Comparison of ENCODE assay signal across 23 mouse cellular contexts in genomic region chr12:59074052-59074451, GRCm38 (mm10). TPM values are rescaled to one million over a fixed set of nuclear protein-coding genes. Genes with fewer than 3 reads are reported as not detected.
A peak's percentile ranks its signal among the peaks of the same experiment; 100 is the strongest.
DNase-seq lines count a peak whose midpoint lies in the region; ATAC-seq lines count a peak whose summit lies in the region.
"Had no signal": no experiment of that assay in that cellular context is flagged by ENCODE, and none has a peak within 500 bp of the region (broad histone marks: within the 10 kb centered on the region; RNA-seq: fewer than 3 reads in every experiment).

No protein-coding gene starts in this region.

- DNase-seq in forebrain, embryonic 14.5 days (ENCODE audit: low spot score): no peak
- no peak for DNase-seq in forebrain, embryonic 10.5 days (ENCODE audit: extremely low spot score, low spot score)
- DNase-seq in right cerebral cortex, adult 18-20 months: peak; percentile 20
- DNase-seq in right cerebral cortex, postnatal 25 days: no peak
- DNase-seq in telencephalon, adult 2 months (ENCODE audit: low read depth, low spot score): peak; percentile 50
- DNase-seq in lung, postnatal 36 days: no peak
- DNase-seq: adrenal gland, postnatal 10 days; cerebellum, adult 11 months; heart, postnatal 14 days; thymus, adult 2 months had no signal

- ATAC-seq in forebrain, embryonic 14.5 days: peak; percentile 29; the same call in 1 of the 2 replicates
- 0 out of 2 replicates have a peak, but pooled peaks have one; percentile 14 for ATAC-seq in hindbrain, embryonic 16.5 days
- no peak for ATAC-seq in hindbrain, embryonic 13.5 days (ENCODE audit: low FRiP score)
- ATAC-seq: activated CD4-positive, CD25-positive, alpha-beta regulatory T cell, adult 4 months; intestine, postnatal 0 days had no signal

- no peak overlapping the region for H3K4me2 ChIP-seq in forebrain, embryonic 14.5 days (ENCODE audit: low read length)
- H3K4me2 ChIP-seq in hindbrain, embryonic 16.5 days (ENCODE audit: low read length): no peak overlapping the region
- no peak overlapping the region for H3K4me2 ChIP-seq in hindbrain, embryonic 13.5 days
- H3K4me2 ChIP-seq: embryonic facial prominence, embryonic 13.5 days; heart, embryonic 12.5 days; hindbrain, embryonic 12.5 days; lung, embryonic 15.5 days; stomach, embryonic 15.5 days had no signal

- no peak overlapping the region for H3K27ac ChIP-seq in forebrain, embryonic 14.5 days (ENCODE audit: low read depth, low read length)
- H3K27ac ChIP-seq in forebrain, embryonic 10.5 days: no peak overlapping the region
- H3K27ac ChIP-seq in hindbrain, embryonic 16.5 days (ENCODE audit: low read depth, low read length): no peak overlapping the region
- no peak overlapping the region for H3K27ac ChIP-seq in hindbrain, embryonic 13.5 days
- H3K27ac ChIP-seq: embryonic facial prominence, embryonic 13.5 days; hindbrain, embryonic 12.5 days; liver, embryonic 14.5 days; lung, embryonic 15.5 days; macrophage; midbrain, embryonic 10.5 days; stomach, embryonic 15.5 days had no signal

- H3K9me3 ChIP-seq in forebrain, embryonic 14.5 days (replicated peaks; ENCODE audit: control insufficient read depth, low read length): no peaks in the 10 kb centered on the region
- no peaks in the 10 kb centered on the region for H3K9me3 ChIP-seq in forebrain, embryonic 10.5 days
- H3K9me3 ChIP-seq in hindbrain, embryonic 16.5 days (ENCODE audit: control insufficient read depth, low read length): no peaks in the 10 kb centered on the region
- no peaks in the 10 kb centered on the region for H3K9me3 ChIP-seq in hindbrain, embryonic 13.5 days
- H3K9me3 ChIP-seq: embryonic facial prominence, embryonic 13.5 days; G1E; heart, embryonic 12.5 days; hindbrain, embryonic 12.5 days; lung, embryonic 15.5 days; midbrain, embryonic 10.5 days; stomach, embryonic 15.5 days had no signal

- no peak overlapping the region for H3K4me3 ChIP-seq in forebrain, embryonic 14.5 days (ENCODE audit: low read depth, low read length)
- H3K4me3 ChIP-seq in forebrain, embryonic 10.5 days: no peak overlapping the region
- no peak overlapping the region for H3K4me3 ChIP-seq in hindbrain, embryonic 16.5 days (ENCODE audit: low read length)
- H3K4me3 ChIP-seq in hindbrain, embryonic 13.5 days: no peak overlapping the region
- H3K4me3 ChIP-seq: embryonic facial prominence, embryonic 13.5 days; heart, embryonic 12.5 days; hindbrain, embryonic 12.5 days; lung, embryonic 15.5 days; midbrain, embryonic 10.5 days; stomach, embryonic 15.5 days had no signal

- H3K27me3 ChIP-seq in forebrain, embryonic 14.5 days (replicated peaks; ENCODE audit: control insufficient read depth, insufficient read depth, low read length): no peaks in the 10 kb centered on the region
- H3K27me3 ChIP-seq in forebrain, embryonic 10.5 days (ENCODE audit: poor library complexity, severe bottlenecking): no peaks in the 10 kb centered on the region
- no peaks in the 10 kb centered on the region for H3K27me3 ChIP-seq in hindbrain, embryonic 16.5 days (replicated peaks; ENCODE audit: control insufficient read depth, insufficient read depth, low read length)
- no peaks in the 10 kb centered on the region for H3K27me3 ChIP-seq in hindbrain, embryonic 13.5 days
- H3K27me3 ChIP-seq: embryonic facial prominence, embryonic 13.5 days; heart, embryonic 12.5 days; hindbrain, embryonic 12.5 days; lung, embryonic 15.5 days; stomach, embryonic 15.5 days had no signal

- no peak overlapping the region for H3K9ac ChIP-seq in forebrain, embryonic 14.5 days (ENCODE audit: low read length)
- H3K9ac ChIP-seq in hindbrain, embryonic 16.5 days (ENCODE audit: low read depth, low read length): no peak overlapping the region
- no peak overlapping the region for H3K9ac ChIP-seq in hindbrain, embryonic 13.5 days
- H3K9ac ChIP-seq: embryonic facial prominence, embryonic 13.5 days; heart, embryonic 12.5 days; hindbrain, embryonic 12.5 days; liver, embryonic 14.5 days; lung, embryonic 15.5 days; stomach, embryonic 15.5 days had no signal

- no peaks in the 10 kb centered on the region for H3K4me1 ChIP-seq in forebrain, embryonic 14.5 days (ENCODE audit: control insufficient read depth, insufficient read depth, low read length)
- no peaks in the 10 kb centered on the region for H3K4me1 ChIP-seq in forebrain, embryonic 10.5 days
- H3K4me1 ChIP-seq in hindbrain, embryonic 16.5 days (ENCODE audit: control insufficient read depth, insufficient read depth, low read depth, low read length): no peaks in the 10 kb centered on the region
- H3K4me1 ChIP-seq in hindbrain, embryonic 13.5 days (replicated peaks): no peaks in the 10 kb centered on the region
- H3K4me1 ChIP-seq: embryonic facial prominence, embryonic 13.5 days; heart, embryonic 12.5 days; hindbrain, embryonic 12.5 days; lung, embryonic 15.5 days; midbrain, embryonic 10.5 days; stomach, embryonic 15.5 days had no signal

- WGBS in forebrain, embryonic 14.5 days: 79% methylated on average over 3 of the region's 3 CpGs
- 91% methylated on average over 3 of the region's 3 CpGs for WGBS in forebrain, embryonic 10.5 days
- 80% methylated on average over 3 of the region's 3 CpGs for WGBS in hindbrain, embryonic 16.5 days
- 93% methylated on average over 3 of the region's 3 CpGs for WGBS in hindbrain, embryonic 13.5 days

- peaks cover 46% of the 10 kb centered on the region for H3K36me3 ChIP-seq in forebrain, embryonic 14.5 days (ENCODE audit: control insufficient read depth, insufficient read depth, low read length)
- peaks cover 67% of the 10 kb centered on the region for H3K36me3 ChIP-seq in forebrain, embryonic 10.5 days (replicated peaks)
- H3K36me3 ChIP-seq in hindbrain, embryonic 16.5 days (ENCODE audit: control insufficient read depth, insufficient read depth, low read length): peaks cover 21% of the 10 kb centered on the region
- H3K36me3 ChIP-seq in hindbrain, embryonic 13.5 days: peaks cover 43% of the 10 kb centered on the region

RNA-seq across cellular contexts. Expression of gene Pnn, which starts 7.4 kb away (rescaled TPM):
- 49.7 and 56.2 TPM in 2 replicates for polyA plus RNA-seq in forebrain, embryonic 14.5 days (2014; fragmentation: Nextera tagmentation; extraction: Ambion mirVana)
- 122 and 133 TPM in 2 replicates for polyA plus RNA-seq in forebrain, embryonic 10.5 days (2016; fragmentation: Nextera tagmentation; extraction: Ambion mirVana)
- 76.2 and 82.2 TPM in 2 replicates for polyA plus RNA-seq in hindbrain, embryonic 16.5 days (2015; fragmentation: Nextera tagmentation; extraction: Ambion mirVana)
- polyA plus RNA-seq in hindbrain, embryonic 13.5 days (2015; fragmentation: Nextera tagmentation; extraction: Ambion mirVana): 106 and 113 TPM in 2 replicates

RNA-seq across cellular contexts. Expression of gene Trappc6b, which starts 12.8 kb away (rescaled TPM):
- 92.8 and 99.7 TPM in 2 replicates for polyA plus RNA-seq in forebrain, embryonic 14.5 days (2014; fragmentation: Nextera tagmentation; extraction: Ambion mirVana)
- 65.5 and 66.3 TPM in 2 replicates for polyA plus RNA-seq in forebrain, embryonic 10.5 days (2016; fragmentation: Nextera tagmentation; extraction: Ambion mirVana)
- 150 and 173 TPM in 2 replicates for polyA plus RNA-seq in hindbrain, embryonic 16.5 days (2015; fragmentation: Nextera tagmentation; extraction: Ambion mirVana)
- 157 and 158 TPM in 2 replicates for polyA plus RNA-seq in hindbrain, embryonic 13.5 days (2015; fragmentation: Nextera tagmentation; extraction: Ambion mirVana)

RNA-seq across cellular contexts. Expression of gene Mia2, which starts 21.5 kb away (rescaled TPM):
- 32.3 and 33.8 TPM in 2 replicates for polyA plus RNA-seq in forebrain, embryonic 14.5 days (2014; fragmentation: Nextera tagmentation; extraction: Ambion mirVana)
- 43.8 and 46.3 TPM in 2 replicates for polyA plus RNA-seq in forebrain, embryonic 10.5 days (2016; fragmentation: Nextera tagmentation; extraction: Ambion mirVana)
- polyA plus RNA-seq in hindbrain, embryonic 16.5 days (2015; fragmentation: Nextera tagmentation; extraction: Ambion mirVana): 32.8 and 33.7 TPM in 2 replicates
- 38.1 and 42.3 TPM in 2 replicates for polyA plus RNA-seq in hindbrain, embryonic 13.5 days (2015; fragmentation: Nextera tagmentation; extraction: Ambion mirVana)

Comparison
In these comparisons a context has a peak if more than half of its experiments do, and no peak if none do; other contexts are left out.
1. DNase-seq: peak in right cerebral cortex, adult 18-20 months (single experiment) and telencephalon, adult 2 months (single experiment); none in forebrain, embryonic 14.5 days (single experiment), forebrain, embryonic 10.5 days (single experiment), right cerebral cortex, postnatal 25 days (single experiment) and lung, postnatal 36 days (single experiment).